Mouse (Mus musculus): ENCODE results near the gene Pitpnb. TPM values are rescaled to one million over a fixed set of nuclear protein-coding genes. Genes with fewer than 3 reads are reported as not detected.

Gene Pitpnb
- total and polyA plus RNA-seq, 3 experiments: 19.3 to 84.8 (median 31.5) TPM

GRCm38 (mm10) chr5:111425813-111426212, 95.2 kb downstream of the Pitpnb start:
- H3K4me3 ChIP-seq (ENCODE audit: low read depth, low read length): no peak overlapping the region
- H3K36me3 ChIP-seq (replicated peaks): no peaks in the 10 kb centered on the region
- H3K9me3 ChIP-seq (replicated peaks): peaks cover 71% of the 10 kb centered on the region
- H3K27me3 ChIP-seq (ENCODE audit: insufficient read depth, low read length): no peaks in the 10 kb centered on the region
- H3K4me1 ChIP-seq (ENCODE audit: insufficient read depth, low read depth, low read length): no peaks in the 10 kb centered on the region
- TF ChIP-seq GATA1 (IDR thresholded peaks at IDR 0.05; ENCODE audit: borderline replicate concordance, low read length) (no peak), POLR2AphosphoS5 (IDR thresholded peaks at IDR 0.05; ENCODE audit: insufficient replicate concordance, low read depth, low read length) (no peak), TAL1 (conservative IDR thresholded peaks at IDR 0.05; ENCODE audit: low read depth, low read length) (no peak), GATA2 (IDR thresholded peaks at IDR 0.05; ENCODE audit: borderline replicate concordance, low read depth, low read length) (no peak), CTCF (IDR thresholded peaks at IDR 0.05; ENCODE audit: low read depth, low read length) (no peak)
- no peak for DNase-seq (ENCODE audit: low spot score)
- no peak for ATAC-seq (ENCODE audit: extremely low read depth, insufficient number of reproducible peaks, low FRiP score, poor library complexity, severe bottlenecking)

DNA sequence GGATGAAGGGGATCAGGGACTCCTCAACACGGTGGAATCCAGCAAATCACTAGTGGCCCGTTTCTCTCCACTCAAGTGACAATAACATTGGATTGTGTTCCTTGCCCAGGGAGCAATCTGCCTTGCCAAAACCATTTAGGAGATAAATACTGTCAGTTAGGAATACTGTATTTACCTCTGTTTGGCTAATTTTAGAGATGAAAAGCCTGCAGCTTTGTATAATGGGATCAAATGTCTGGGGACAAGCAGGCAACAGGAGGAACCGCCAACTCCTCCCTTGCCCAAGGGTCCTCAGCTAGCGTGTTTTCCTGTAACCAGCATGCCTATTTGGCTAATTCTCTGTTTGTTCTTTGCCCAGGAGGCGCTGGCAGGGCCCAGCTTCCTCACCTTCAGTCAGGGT, 95.7 kb downstream of the Pitpnb start:
- no peak for DNase-seq (ENCODE audit: low spot score)
- no peaks in the 10 kb centered on the region for H3K36me3 ChIP-seq (replicated peaks)
- H3K4me1 ChIP-seq (ENCODE audit: insufficient read depth, low read depth, low read length): no peaks in the 10 kb centered on the region
- TF ChIP-seq POLR2AphosphoS5 (IDR thresholded peaks at IDR 0.05; ENCODE audit: insufficient replicate concordance, low read depth, low read length): no peak
- TF ChIP-seq GATA2 (IDR thresholded peaks at IDR 0.05; ENCODE audit: borderline replicate concordance, low read depth, low read length): no peak
- TF ChIP-seq CTCF (IDR thresholded peaks at IDR 0.05; ENCODE audit: low read depth, low read length): no peak
- no peak for TF ChIP-seq TAL1 (conservative IDR thresholded peaks at IDR 0.05; ENCODE audit: low read depth, low read length)
- TF ChIP-seq GATA1 (IDR thresholded peaks at IDR 0.05; ENCODE audit: borderline replicate concordance, low read length): no peak
- H3K4me3 ChIP-seq (ENCODE audit: low read depth, low read length): no peak overlapping the region
- peaks cover 71% of the 10 kb centered on the region for H3K9me3 ChIP-seq (replicated peaks)
- no peak for ATAC-seq (ENCODE audit: extremely low read depth, insufficient number of reproducible peaks, low FRiP score, poor library complexity, severe bottlenecking)
- H3K27me3 ChIP-seq (ENCODE audit: insufficient read depth, low read length): no peaks in the 10 kb centered on the region

DNA sequence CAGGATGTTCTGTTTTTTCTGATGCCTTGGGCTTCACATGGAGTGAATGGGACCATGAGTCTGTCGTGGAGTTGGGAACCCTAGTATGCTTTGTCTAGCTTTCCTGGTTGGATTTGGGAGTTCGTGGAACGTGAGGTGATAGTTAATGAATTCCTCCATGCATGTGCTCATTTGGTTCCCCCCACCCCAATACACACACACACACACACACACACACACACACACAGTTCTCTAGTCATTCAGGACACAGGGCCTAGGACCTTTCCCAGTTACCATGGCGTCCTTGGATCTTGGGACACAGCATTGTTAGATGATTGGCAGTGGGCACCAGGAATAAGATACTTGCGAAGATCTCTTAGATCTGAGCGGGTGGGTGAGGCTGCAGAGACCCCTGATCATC, 98.3 kb downstream of the Pitpnb start:
- Histone ChIP-seq H3K4me1 (ENCODE audit: insufficient read depth, low read depth, low read length) (no peaks in the 10 kb centered on the region), H3K4me3 (ENCODE audit: low read depth, low read length) (no peak overlapping the region), H3K36me3 (replicated peaks) (no peaks in the 10 kb centered on the region), H3K9me3 (replicated peaks) (peaks cover 71% of the 10 kb centered on the region), H3K27me3 (ENCODE audit: insufficient read depth, low read length) (no peaks in the 10 kb centered on the region)
- no peak for TF ChIP-seq GATA2 (IDR thresholded peaks at IDR 0.05; ENCODE audit: borderline replicate concordance, low read depth, low read length)
- no peak for TF ChIP-seq CTCF (IDR thresholded peaks at IDR 0.05; ENCODE audit: low read depth, low read length)
- ATAC-seq (ENCODE audit: extremely low read depth, insufficient number of reproducible peaks, low FRiP score, poor library complexity, severe bottlenecking) (no peak), DNase-seq (ENCODE audit: low spot score) (no peak)

DNA sequence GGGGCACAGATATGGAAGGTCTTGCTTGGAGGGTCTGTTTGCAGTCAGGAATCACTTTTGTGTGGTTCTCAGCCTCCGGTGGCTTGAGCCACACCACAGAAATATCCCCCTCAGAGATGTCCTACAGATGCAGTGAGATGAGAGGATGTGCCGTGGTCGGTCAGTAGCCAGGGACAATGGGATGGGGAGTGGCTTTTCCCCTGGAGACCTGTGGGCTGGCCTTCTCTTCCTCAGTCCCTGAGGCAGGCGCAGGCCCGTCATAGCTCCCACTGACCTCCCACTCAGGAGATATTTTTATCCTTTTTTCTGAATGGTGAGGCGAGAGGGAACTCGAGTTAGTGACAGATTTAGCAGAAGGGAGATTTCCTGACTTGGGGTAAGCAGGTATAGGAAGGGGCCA, 99.2 kb downstream of the Pitpnb start:
- Histone ChIP-seq H3K9me3 (replicated peaks) (peaks cover 79% of the 10 kb centered on the region), H3K27me3 (ENCODE audit: insufficient read depth, low read length) (no peaks in the 10 kb centered on the region), H3K4me1 (ENCODE audit: insufficient read depth, low read depth, low read length) (no peaks in the 10 kb centered on the region), H3K4me3 (ENCODE audit: low read depth, low read length) (no peak overlapping the region), H3K36me3 (replicated peaks) (no peaks in the 10 kb centered on the region)
- ATAC-seq (ENCODE audit: extremely low read depth, insufficient number of reproducible peaks, low FRiP score, poor library complexity, severe bottlenecking) (no peak), DNase-seq (ENCODE audit: low spot score) (no peak)
- TF ChIP-seq TAL1 (conservative IDR thresholded peaks at IDR 0.05; ENCODE audit: low read depth, low read length) (no peak), POLR2AphosphoS5 (IDR thresholded peaks at IDR 0.05; ENCODE audit: insufficient replicate concordance, low read depth, low read length) (no peak), GATA2 (IDR thresholded peaks at IDR 0.05; ENCODE audit: borderline replicate concordance, low read depth, low read length) (no peak), CTCF (IDR thresholded peaks at IDR 0.05; ENCODE audit: low read depth, low read length) (no peak), GATA1 (IDR thresholded peaks at IDR 0.05; ENCODE audit: borderline replicate concordance, low read length) (no peak)

GRCm38 (mm10) chr5:111431007-111431730, 100.6 kb downstream of the Pitpnb start:
- no peak for ATAC-seq (ENCODE audit: extremely low read depth, insufficient number of reproducible peaks, low FRiP score, poor library complexity, severe bottlenecking)

DNA sequence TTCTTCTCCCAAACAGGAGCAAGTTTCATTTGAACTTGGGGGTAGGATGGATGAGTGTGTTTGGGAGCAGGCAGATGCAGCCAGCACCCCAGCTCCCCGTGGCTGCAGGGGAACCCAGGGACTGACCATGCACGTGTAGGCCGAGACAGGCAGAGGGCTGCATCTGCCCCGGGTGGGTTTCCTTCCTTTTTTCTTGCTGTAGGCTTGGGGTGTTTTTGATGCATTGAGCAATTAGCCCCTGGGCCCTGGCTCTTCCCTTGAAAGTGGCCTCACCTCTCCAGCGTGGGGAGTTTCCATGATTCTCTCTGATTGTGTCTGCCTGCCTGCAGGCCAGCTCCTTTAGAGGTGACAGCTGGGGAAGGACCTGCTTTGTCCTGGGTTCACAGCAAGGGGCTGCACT, 102.3 kb downstream of the Pitpnb start:
- no peak for DNase-seq (ENCODE audit: low spot score)
- Histone ChIP-seq H3K4me1 (ENCODE audit: insufficient read depth, low read depth, low read length) (no peaks in the 10 kb centered on the region), H3K9me3 (replicated peaks) (peaks cover 86% of the 10 kb centered on the region), H3K4me3 (ENCODE audit: low read depth, low read length) (no peak overlapping the region), H3K36me3 (replicated peaks) (no peaks in the 10 kb centered on the region), H3K27me3 (ENCODE audit: insufficient read depth, low read length) (no peaks in the 10 kb centered on the region)
- no peak for TF ChIP-seq CTCF (IDR thresholded peaks at IDR 0.05; ENCODE audit: low read depth, low read length)
- TF ChIP-seq TAL1 (conservative IDR thresholded peaks at IDR 0.05; ENCODE audit: low read depth, low read length): no peak
- no peak for TF ChIP-seq GATA2 (IDR thresholded peaks at IDR 0.05; ENCODE audit: borderline replicate concordance, low read depth, low read length)
- no peak for TF ChIP-seq GATA1 (IDR thresholded peaks at IDR 0.05; ENCODE audit: borderline replicate concordance, low read length)
- no peak for TF ChIP-seq POLR2AphosphoS5 (IDR thresholded peaks at IDR 0.05; ENCODE audit: insufficient replicate concordance, low read depth, low read length)
- ATAC-seq (ENCODE audit: extremely low read depth, insufficient number of reproducible peaks, low FRiP score, poor library complexity, severe bottlenecking): no peak

More at GRCm38 (mm10) chr5:111431007-111431730, 100.6 kb downstream of the Pitpnb start:
- no peak for TF ChIP-seq GATA1 (IDR thresholded peaks at IDR 0.05; ENCODE audit: borderline replicate concordance, low read length)
- Histone ChIP-seq H3K4me3 (ENCODE audit: low read depth, low read length) (no peak overlapping the region), H3K27me3 (ENCODE audit: insufficient read depth, low read length) (no peaks in the 10 kb centered on the region), H3K4me1 (ENCODE audit: insufficient read depth, low read depth, low read length) (no peaks in the 10 kb centered on the region), H3K9me3 (replicated peaks) (peaks cover 85% of the 10 kb centered on the region), H3K36me3 (replicated peaks) (no peaks in the 10 kb centered on the region)
- DNase-seq (ENCODE audit: low spot score): no peak

All from G1E (cell line).